Mouse (Mus musculus): ENCODE results near the gene Tsen34. TPM values are rescaled to one million over a fixed set of nuclear protein-coding genes. Genes with fewer than 3 reads are reported as not detected.
A peak's percentile ranks its signal among the peaks of the same experiment; 100 is the strongest.
"Not testable (repeated sequence)": the region's sequence is repeated elsewhere in the genome, so short reads cannot be mapped to it uniquely, and the experiment has no call there.

Gene Tsen34
- polyA plus RNA-seq, 1 experiment from 2014 or later: 253 TPM

GRCm38 (mm10) chr7:3732675-3733074 lies 40.0 kb downstream of the Tsen34 start:
- DNase-seq (ENCODE audit: low spot score); H3K27ac ChIP-seq (ENCODE audit: low read depth); H3K4me2 ChIP-seq (ENCODE audit: low read length); H3K4me3 ChIP-seq (ENCODE audit: low read depth, low read length); H3K27me3 ChIP-seq (replicated peaks; ENCODE audit: control insufficient read depth, insufficient read depth, low read length); H3K9me3 ChIP-seq (ENCODE audit: control insufficient read depth, low read length); ATAC-seq (replicated peaks; ENCODE audit: low FRiP score, low TSS enrichment, low read depth); H3K9ac ChIP-seq (ENCODE audit: low read length); H3K4me1 ChIP-seq (replicated peaks; ENCODE audit: control insufficient read depth, insufficient read depth, low read length); H3K36me3 ChIP-seq (ENCODE audit: control insufficient read depth, insufficient read depth, low read length): not testable (repeated sequence)
- WGBS: no CpG with 5 or more reads among the region's 1 CpGs

Small RNAs within 50 kb of the gene (microRNA-seq; reads per million reads assigned to microRNA genes)
- gene Mir3572: 2.8 reads per million, percentile 28 among the genes with 10 or more reads in this experiment

Other genes starting within 250 kb of the Tsen34 start
- gene Tarm1, start 190.2 kb upstream of the Tsen34 start, polyA plus RNA-seq (2014; fragmentation: Nextera tagmentation; extraction: Ambion mirVana): 0.16 TPM in 1 of 2 replicates, not detected in the other
- 0.09 and 0.16 TPM in 2 replicates for gene Oscar, start 76.7 kb upstream of the Tsen34 start, polyA plus RNA-seq (2014; fragmentation: Nextera tagmentation; extraction: Ambion mirVana)
- gene Ndufa3, start 75.5 kb upstream of the Tsen34 start, polyA plus RNA-seq (2014; fragmentation: Nextera tagmentation; extraction: Ambion mirVana): 577 and 640 TPM in 2 replicates
- 19.1 and 23.4 TPM in 2 replicates for gene Tfpt, start 62.9 kb upstream of the Tsen34 start, polyA plus RNA-seq (2014; fragmentation: Nextera tagmentation; extraction: Ambion mirVana)
- gene Prpf31, start 62.9 kb upstream of the Tsen34 start, polyA plus RNA-seq (2014; fragmentation: Nextera tagmentation; extraction: Ambion mirVana): 94.8 and 109 TPM in 2 replicates
- 65.7 and 71.7 TPM in 2 replicates for gene Cnot3, start 47.6 kb upstream of the Tsen34 start, polyA plus RNA-seq (2014; fragmentation: Nextera tagmentation; extraction: Ambion mirVana)
- gene Leng1, start 27.0 kb upstream of the Tsen34 start, polyA plus RNA-seq (2014; fragmentation: Nextera tagmentation; extraction: Ambion mirVana): 13.1 and 13.4 TPM in 2 replicates
- gene Tmc4, start 15.3 kb upstream of the Tsen34 start, polyA plus RNA-seq (2014; fragmentation: Nextera tagmentation; extraction: Ambion mirVana): 60.5 and 64.1 TPM in 2 replicates
- gene Mboat7, start 660 bp downstream of the Tsen34 start, polyA plus RNA-seq (2014; fragmentation: Nextera tagmentation; extraction: Ambion mirVana): 38.7 and 43.8 TPM in 2 replicates
- gene Rps9, start 11.1 kb downstream of the Tsen34 start, polyA plus RNA-seq (2014; fragmentation: Nextera tagmentation; extraction: Ambion mirVana): 1,715 and 1,748 TPM in 2 replicates
- 0.77 and 0.81 TPM in 2 replicates for gene Pirb, start 27.5 kb downstream of the Tsen34 start, polyA plus RNA-seq (2014; fragmentation: Nextera tagmentation; extraction: Ambion mirVana)
- not detected in 2 replicates for gene Gm15448, start 132.8 kb downstream of the Tsen34 start, polyA plus RNA-seq (2014; fragmentation: Nextera tagmentation; extraction: Ambion mirVana)
- gene Pira2, start 152.2 kb downstream of the Tsen34 start, polyA plus RNA-seq (2014; fragmentation: Nextera tagmentation; extraction: Ambion mirVana): 0.07 and 0.19 TPM in 2 replicates
- 0.15 and 0.24 TPM in 2 replicates for gene Gm14548, start 205.3 kb downstream of the Tsen34 start, polyA plus RNA-seq (2014; fragmentation: Nextera tagmentation; extraction: Ambion mirVana)
- 0.11 and 0.13 TPM in 2 replicates for gene Lilra6, start 222.6 kb downstream of the Tsen34 start, polyA plus RNA-seq (2014; fragmentation: Nextera tagmentation; extraction: Ambion mirVana)

Measured in intestine, embryonic 14.5 days (tissue).